Mouse (Mus musculus): ENCODE results near the gene Olfr1359. TPM values are rescaled to one million over a fixed set of nuclear protein-coding genes. Genes with fewer than 3 reads are reported as not detected.
A peak's percentile ranks its signal among the peaks of the same experiment; 100 is the strongest.
"Not testable (repeated sequence)": the region's sequence is repeated elsewhere in the genome, so short reads cannot be mapped to it uniquely, and the experiment has no call there.

Olfr1359 gene
- not detected in 2 replicates for polyA plus RNA-seq (2015; fragmentation: Nextera tagmentation; extraction: Ambion mirVana)

GRCm38 (mm10) chr13:21697811-21698210, at the start of gene Olfr1359:
Gene Olfr1359 (plus strand): TSS chr13:21698111.
- H3K4me1 ChIP-seq (replicated peaks), result no peaks in the 10 kb centered on the region
- H3K4me3 ChIP-seq, result no peak within 1 kb of the TSS
- H3K27ac ChIP-seq (replicated peaks), result no peak within 1 kb of the TSS
- H3K9me3 ChIP-seq, result no peaks in the 10 kb centered on the region
- no peaks in the 10 kb centered on the region for H3K27me3 ChIP-seq
- H3K9ac ChIP-seq, result no peak within 1 kb of the TSS
- H3K36me3 ChIP-seq, result no peaks in the 10 kb centered on the region
- H3K4me2 ChIP-seq, result no peak within 1 kb of the TSS
- no peak for ATAC-seq (ENCODE audit: low read depth)

GRCm38 (mm10) chr13:21663286-21663685, 34.6 kb upstream of the Olfr1359 start, which contains the start of gene Olfr1361:
Gene Olfr1361 (minus strand): TSS chr13:21663386.
- no peaks in the 10 kb centered on the region for H3K36me3 ChIP-seq
- no peak within 1 kb of the TSS for H3K9ac ChIP-seq
- H3K27ac ChIP-seq (replicated peaks), result no peak within 1 kb of the TSS
- H3K9me3 ChIP-seq, result no peaks in the 10 kb centered on the region
- no peaks in the 10 kb centered on the region for H3K4me1 ChIP-seq (replicated peaks)
- H3K4me3 ChIP-seq, result no peak within 1 kb of the TSS
- H3K4me2 ChIP-seq, result no peak within 1 kb of the TSS
- 71% methylated on average over 2 of the region's 2 CpGs for WGBS
- no peaks in the 10 kb centered on the region for H3K27me3 ChIP-seq
- ATAC-seq (ENCODE audit: low read depth), result no peak

GRCm38 (mm10) chr13:21677305-21677704, 20.6 kb upstream of the Olfr1359 start, which contains the start of gene Olfr1360:
Gene Olfr1360 (minus strand): TSS chr13:21677405.
- WGBS, result 80% methylated on average over 2 of the region's 2 CpGs
- Histone ChIP-seq H3K4me3 (no peak within 1 kb of the TSS), H3K9ac (no peak within 1 kb of the TSS)

GRCm38 (mm10) chr13:21706669-21707068, 8.8 kb downstream of the Olfr1359 start:
- Histone ChIP-seq H3K9ac (no peak overlapping the region), H3K4me2 (no peak overlapping the region), H3K9me3 (no peaks in the 10 kb centered on the region), H3K4me3 (no peak overlapping the region), H3K36me3 (no peaks in the 10 kb centered on the region), H3K27ac (replicated peaks) (no peak overlapping the region), H3K27me3 (no peaks in the 10 kb centered on the region), H3K4me1 (replicated peaks) (peaks cover 7% of the 10 kb centered on the region; the same call in 1 of the 2 replicates)
- no peak for ATAC-seq (ENCODE audit: low read depth)
- 75% methylated on average over 4 of the region's 4 CpGs for WGBS

More at GRCm38 (mm10) chr13:21677305-21677704, 20.6 kb upstream of the Olfr1359 start, which contains the start of gene Olfr1360:
- H3K9me3 ChIP-seq, result no peaks in the 10 kb centered on the region
- no peaks in the 10 kb centered on the region for H3K27me3 ChIP-seq
- H3K27ac ChIP-seq (replicated peaks), result no peak within 1 kb of the TSS
- no peak for ATAC-seq (ENCODE audit: low read depth)
- H3K4me2 ChIP-seq, result no peak within 1 kb of the TSS
- no peaks in the 10 kb centered on the region for H3K36me3 ChIP-seq
- H3K4me1 ChIP-seq (replicated peaks), result no peaks in the 10 kb centered on the region

- H3K36me3 ChIP-seq, result no peaks in the 10 kb centered on the region
- peak overlapping the region; percentile 73 for H3K27ac ChIP-seq (replicated peaks)
- peak; percentile 86 for ATAC-seq (ENCODE audit: low read depth)
- H3K4me2 ChIP-seq, result peak overlapping the region; percentile 68
- WGBS, result under 1% methylated on average over 32 of the region's 32 CpGs
- H3K4me1 ChIP-seq (replicated peaks), result peaks cover 13% of the 10 kb centered on the region
- H3K27me3 ChIP-seq, result no peaks in the 10 kb centered on the region
- H3K9ac ChIP-seq, result peak overlapping the region; percentile 72
- no peaks in the 10 kb centered on the region for H3K9me3 ChIP-seq
- H3K4me3 ChIP-seq, result peak overlapping the region; percentile 59
These were observed 12.3 kb downstream of the Olfr1359 start for GRCm38 (mm10) chr13:21710031-21710711.

GRCm38 (mm10) chr13:21710821-21711525, 13.1 kb downstream of the Olfr1359 start:
- Histone ChIP-seq H3K36me3 (no peaks in the 10 kb centered on the region), H3K27ac (replicated peaks) (no peak overlapping the region), H3K9ac (peak overlapping the region; percentile 55), H3K4me2 (peak overlapping the region; percentile 68), H3K4me3 (peak overlapping the region; percentile 59), H3K27me3 (no peaks in the 10 kb centered on the region), H3K4me1 (replicated peaks) (peaks cover 18% of the 10 kb centered on the region), H3K9me3 (no peaks in the 10 kb centered on the region)
- WGBS, result 2% methylated on average over 22 of the region's 22 CpGs
- ATAC-seq (ENCODE audit: low read depth), result peak; percentile 80

- Histone ChIP-seq H3K27me3 (no peaks in the 10 kb centered on the region), H3K9ac (peak overlapping the region; percentile 55), H3K36me3 (no peaks in the 10 kb centered on the region), H3K27ac (replicated peaks) (no peak overlapping the region), H3K4me3 (peak overlapping the region; percentile 59), H3K4me2 (peak overlapping the region; percentile 68), H3K4me1 (replicated peaks) (peaks cover 18% of the 10 kb centered on the region), H3K9me3 (no peaks in the 10 kb centered on the region)
- 28% methylated on average over 4 of the region's 4 CpGs for WGBS
- ATAC-seq (ENCODE audit: low read depth), result no peak
These were observed 13.8 kb downstream of the Olfr1359 start for GRCm38 (mm10) chr13:21711698-21712097.

- Histone ChIP-seq H3K9me3 (no peaks in the 10 kb centered on the region), H3K4me3 (peak overlapping the region; percentile 42), H3K36me3 (no peaks in the 10 kb centered on the region), H3K27ac (replicated peaks) (0 out of 2 replicates have a peak overlapping the region, but pooled peaks have one; percentile 90), H3K4me2 (peak overlapping the region; percentile 67), H3K9ac (peak overlapping the region; percentile 64), H3K4me1 (replicated peaks) (peaks cover 35% of the 10 kb centered on the region), H3K27me3 (no peaks in the 10 kb centered on the region)
- 1% methylated on average over 7 of the region's 7 CpGs for WGBS
- ATAC-seq (ENCODE audit: low read depth), result no peak
These were observed 16.8 kb downstream of the Olfr1359 start for GRCm38 (mm10) chr13:21714725-21715124.

GRCm38 (mm10) chr13:21715131-21715863, 17.4 kb downstream of the Olfr1359 start:
- Histone ChIP-seq H3K4me1 (replicated peaks) (peaks cover 39% of the 10 kb centered on the region), H3K36me3 (no peaks in the 10 kb centered on the region), H3K4me3 (peak overlapping the region; percentile 42), H3K4me2 (peak overlapping the region; percentile 67), H3K9ac (peak overlapping the region; percentile 64), H3K9me3 (no peaks in the 10 kb centered on the region), H3K27me3 (no peaks in the 10 kb centered on the region), H3K27ac (replicated peaks) (peak overlapping the region; percentile 90)
- peak; percentile 8; the same call in 1 of the 2 replicates for ATAC-seq (ENCODE audit: low read depth)
- WGBS, result 2% methylated on average over 22 of the region's 22 CpGs

GRCm38 (mm10) chr13:21715864-21716539, 18.1 kb downstream of the Olfr1359 start, which contains the start of the genes Hist1h2bl and Hist1h2ai:
Gene Hist1h2bl (minus strand): TSS chr13:21716143.
Gene Hist1h2ai (plus strand): TSS chr13:21716422.
- peak within 1 kb of the TSS; percentile 67 for H3K4me2 ChIP-seq
- H3K4me1 ChIP-seq (replicated peaks), result peaks cover 44% of the 10 kb centered on the region
- WGBS, result 3% methylated on average over 37 of the region's 50 CpGs
- peak within 1 kb of the TSS; percentile 42 for H3K4me3 ChIP-seq
- peak within 1 kb of the TSS; percentile 90 for H3K27ac ChIP-seq (replicated peaks)
- not testable (repeated sequence) for H3K27me3 ChIP-seq, H3K9me3 ChIP-seq, H3K36me3 ChIP-seq
- H3K9ac ChIP-seq, result peak within 1 kb of the TSS; percentile 72
- ATAC-seq (ENCODE audit: low read depth), result peak; percentile 94

All from neural tube, embryonic 13.5 days (tissue).